Mouse (Mus musculus) bone marrow, adult 2 months (tissue): ENCODE results near the gene Frmd5.

Experiments used
- CTCF ChIP-seq: fragments of 200-500 bp; IDR thresholded peaks from 2 replicates; pipeline ENCODE4 v1.5.1; 2011; ENCODE audit warnings: low read length, control low read depth; ENCODE audit not compliant: control insufficient read depth, insufficient read depth
- POLR2A ChIP-seq: fragments of 200-500 bp; IDR thresholded peaks from 2 replicates; pipeline ENCODE4 v1.6.1; 2011; ENCODE audit warnings: low read depth, mild to moderate bottlenecking, control low read depth, low read length, borderline replicate concordance; ENCODE audit not compliant: control insufficient read depth

GRCm38 (mm10) chr2:121574066-121574630 lies 232.7 kb downstream of the Frmd5 start:
- TF ChIP-seq CTCF (no peak), POLR2A (no peak)
